Mouse (Mus musculus) heart, postnatal 0 days (tissue): ENCODE data around the gene Abcc8. TPM values are rescaled to one million over a fixed set of nuclear protein-coding genes. Genes with fewer than 3 reads are reported as not detected.

Experiments used
- ATAC-seq: fragments of 200-750 bp; cut with Nextera tagmentation; 2 replicates; pipeline ENCODE4 v1.8.0; 2017; ENCODE audit warnings: low read depth, moderate number of reproducible peaks, moderate library complexity; ENCODE audit not compliant: insufficient read depth
- DNase-seq: peaks from one replicate; pipeline ENCODE4 v3.0.0-alpha.2; 2016; ENCODE audit warnings: low spot score
- H3K27ac ChIP-seq: fragments of 300-500 bp; sonication (generic); 2 replicates; pipeline ENCODE4 v1.5.1; 2014; ENCODE audit warnings: low read depth, mild to moderate bottlenecking
- H3K27me3 ChIP-seq: fragments of 300-500 bp; sonication (generic); 2 replicates; pipeline ENCODE4 v1.6.1; 2014; ENCODE audit warnings: low read length, mixed read lengths; ENCODE audit not compliant: control insufficient read depth, insufficient read depth
- H3K36me3 ChIP-seq: fragments of 300-500 bp; sonication (generic); replicated peaks from 2 replicates; pipeline ENCODE4 v1.6.1; 2014; ENCODE audit warnings: low read length, mixed read lengths; ENCODE audit not compliant: control insufficient read depth, insufficient read depth
- H3K4me1 ChIP-seq: fragments of 300-500 bp; sonication (generic); 2 replicates; pipeline ENCODE4 v1.6.1; 2014; ENCODE audit warnings: antibody characterized with exemption; ENCODE audit not compliant: control insufficient read depth, insufficient read depth
- H3K4me2 ChIP-seq: fragments of 300-500 bp; sonication (generic); 2 replicates; pipeline ENCODE4 v1.6.1; 2014; ENCODE audit warnings: low read depth, mild to moderate bottlenecking, low read length, moderate library complexity
- H3K4me3 ChIP-seq: fragments of 300-500 bp; sonication (generic); 2 replicates; pipeline ENCODE4 v1.5.1; 2014; ENCODE audit warnings: low read depth, low read length
- H3K9ac ChIP-seq: fragments of 300-500 bp; sonication (generic); replicated peaks from 2 replicates; pipeline ENCODE4 v1.6.1; 2014; ENCODE audit warnings: low read depth, low read length, mixed read lengths
- H3K9me3 ChIP-seq: fragments of 300-500 bp; sonication (generic); replicated peaks from 2 replicates; pipeline ENCODE4 v1.6.1; 2016; ENCODE audit warnings: low read length; ENCODE audit not compliant: control insufficient read depth
- CTCF ChIP-seq: IDR thresholded peaks from 2 replicates; pipeline ENCODE4 v1.5.1; 2016; ENCODE audit warnings: antibody characterized with exemption, control low read depth, low read depth
- EP300 ChIP-seq: IDR thresholded peaks from 2 replicates; pipeline ENCODE4 v1.6.1; 2016; ENCODE audit warnings: antibody characterized with exemption, low read depth
- WGBS: fragments of 180-500 bp; shearing (Covaris S2); extraction: QIAGEN DNeasy Blood & Tissue Kit; methylation state at CpG from one replicate; pipeline ENCODE4 v1.1.7; 2014; 5-methylcytosine and 5-hydroxymethylcytosine counted together
- polyA plus RNA-seq: library from polyadenylated mRNA; unstranded; fragments of >200 nt; fragmentation: Nextera tagmentation; extraction: Ambion mirVana; gene quantifications from 2 replicates; pipeline ENCODE4 v1.2.1, GENCODE M21; 2015
- total RNA-seq: library from RNA; depleted of rRNA; stranded (reverse); fragments of >200 nt; gene quantifications from 2 replicates; pipeline ENCODE4 v1.2.3, GENCODE M21; 2014; ENCODE audit warnings: low replicate concordance

Gene Abcc8
- total and polyA plus RNA-seq, 2 experiments from 2014 or later = 29.6 to 46.7 TPM

DNA sequence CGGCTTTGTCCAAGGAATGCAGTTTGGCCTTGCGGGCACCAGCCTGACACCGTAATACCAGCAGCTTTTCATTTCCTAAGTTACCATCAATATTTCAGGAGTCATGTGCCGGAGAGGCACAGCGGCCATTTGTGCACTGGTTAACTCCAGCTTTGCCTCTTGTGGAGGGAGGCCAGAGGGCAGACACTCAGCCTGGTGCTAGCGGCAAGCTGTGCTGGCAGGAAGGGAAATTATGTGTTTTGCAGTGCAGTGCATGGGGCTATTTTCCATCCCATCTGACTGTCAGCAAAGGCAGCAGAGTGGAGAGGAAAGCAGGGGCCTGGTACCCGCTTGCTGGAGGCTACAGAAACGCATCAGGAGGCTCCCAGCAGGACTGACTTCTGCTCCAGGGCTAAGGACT, 35.8 kb downstream of the Abcc8 start:
- Histone ChIP-seq H3K9ac (no peak overlapping the region), H3K4me1 (peaks cover 7% of the 10 kb centered on the region; the same call in 1 of the 2 replicates), H3K4me2 (no peak overlapping the region), H3K9me3 (no peaks in the 10 kb centered on the region), H3K27ac (no peak overlapping the region), H3K27me3 (no peaks in the 10 kb centered on the region), H3K36me3 (no peaks in the 10 kb centered on the region), H3K4me3 (no peak overlapping the region)
- TF ChIP-seq EP300 = no peak
- no peak for TF ChIP-seq CTCF
- 82% methylated on average over 8 of the region's 8 CpGs for WGBS
- ATAC-seq (no peak), DNase-seq (no peak)

DNA sequence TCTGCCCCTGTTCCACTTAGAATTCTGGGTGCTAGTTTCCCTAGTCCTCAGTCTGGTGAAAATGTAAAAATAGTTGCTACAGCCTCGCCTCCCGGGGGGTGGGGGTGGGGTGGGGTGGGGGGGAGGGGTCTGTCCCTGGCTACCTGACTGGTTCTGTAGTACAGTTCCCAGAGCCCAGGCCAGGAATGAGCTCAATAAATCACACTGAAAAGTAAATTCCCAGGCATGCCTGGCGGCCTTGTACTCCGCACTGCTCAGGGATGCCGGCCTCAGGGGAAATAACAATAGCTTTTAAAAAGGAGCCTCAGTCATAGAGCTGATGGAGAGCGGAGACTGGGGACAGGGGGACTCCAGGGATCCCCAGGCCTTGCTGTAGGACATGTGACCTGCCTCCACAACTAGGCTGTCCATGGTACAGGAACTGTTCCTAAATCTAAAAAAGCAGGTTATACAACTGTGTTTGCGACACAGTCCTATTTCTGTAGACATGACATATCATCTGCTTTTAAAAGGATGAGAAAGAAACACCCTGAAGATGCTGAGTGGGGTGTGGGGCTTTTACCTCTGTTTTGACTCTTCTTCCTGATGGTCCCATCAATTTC, 41.4 kb downstream of the Abcc8 start:
- Histone ChIP-seq H3K4me1 (peaks cover 6% of the 10 kb centered on the region; the same call in 1 of the 2 replicates), H3K27ac (no peak overlapping the region), H3K4me2 (no peak overlapping the region), H3K9me3 (no peaks in the 10 kb centered on the region), H3K9ac (no peak overlapping the region), H3K27me3 (no peaks in the 10 kb centered on the region), H3K4me3 (no peak overlapping the region), H3K36me3 (0 out of 2 replicates have a peak, but pooled peaks cover 7% of the 10 kb centered on the region)
- DNase-seq = no peak
- 53% methylated on average over 7 of the region's 7 CpGs for WGBS
- ATAC-seq = no peak
- no peak for TF ChIP-seq EP300
- no peak for TF ChIP-seq CTCF

DNA sequence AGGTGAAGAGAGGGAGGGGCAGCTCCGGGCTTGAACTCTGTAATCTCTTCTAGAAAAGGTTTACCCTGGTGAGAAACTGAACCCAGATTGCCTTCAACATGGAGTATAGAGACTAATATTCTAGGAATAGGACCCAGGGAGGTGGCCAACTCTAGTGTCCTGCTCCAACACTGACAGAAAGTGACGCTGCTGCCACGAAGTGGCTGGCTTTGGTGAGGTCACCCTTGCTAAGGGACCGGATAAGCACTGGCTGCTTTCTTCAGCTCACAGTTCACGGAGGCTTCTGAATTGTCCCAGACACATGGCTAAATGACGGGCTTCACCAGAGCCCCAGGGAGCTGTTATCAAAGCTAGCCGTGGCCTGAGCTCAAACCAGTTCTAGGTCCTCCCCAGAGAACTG, 46.0 kb downstream of the Abcc8 start:
- no peaks in the 10 kb centered on the region for H3K9me3 ChIP-seq
- H3K36me3 ChIP-seq = 0 out of 2 replicates have a peak, but pooled peaks cover 7% of the 10 kb centered on the region
- H3K4me1 ChIP-seq = peaks cover 6% of the 10 kb centered on the region; the same call in 1 of the 2 replicates
- peak; percentile 83 for DNase-seq
- no peak overlapping the region for H3K4me2 ChIP-seq
- H3K4me3 ChIP-seq = no peak overlapping the region
- WGBS = 6% methylated on average over 7 of the region's 7 CpGs
- TF ChIP-seq CTCF (peak; percentile 43), EP300 (no peak)
- peak; percentile 86 for ATAC-seq
- no peak overlapping the region for H3K27ac ChIP-seq
- no peak overlapping the region for H3K9ac ChIP-seq
- peaks cover 4% of the 10 kb centered on the region; the same call in 1 of the 2 replicates for H3K27me3 ChIP-seq

GRCm38 (mm10) chr7:46132229-46132628, 47.6 kb downstream of the Abcc8 start:
- no peak overlapping the region for H3K4me3 ChIP-seq
- H3K4me1 ChIP-seq = peaks cover 6% of the 10 kb centered on the region; the same call in 1 of the 2 replicates
- no peak overlapping the region for H3K4me2 ChIP-seq
- ATAC-seq (no peak), DNase-seq (no peak)
- 0 out of 2 replicates have a peak, but pooled peaks cover 7% of the 10 kb centered on the region for H3K36me3 ChIP-seq
- no peak overlapping the region for H3K9ac ChIP-seq
- peaks cover 4% of the 10 kb centered on the region; the same call in 1 of the 2 replicates for H3K27me3 ChIP-seq
- WGBS = 85% methylated on average over 12 of the region's 12 CpGs
- H3K9me3 ChIP-seq = no peaks in the 10 kb centered on the region
- no peak overlapping the region for H3K27ac ChIP-seq
- TF ChIP-seq CTCF = no peak
- TF ChIP-seq EP300 = no peak

GRCm38 (mm10) chr7:46131806-46132205, 48.0 kb downstream of the Abcc8 start:
- WGBS = 59% methylated on average over 8 of the region's 8 CpGs

More at GRCm38 (mm10) chr7:46131806-46132205, 48.0 kb downstream of the Abcc8 start:
- H3K27ac ChIP-seq = no peak overlapping the region
- no peak for DNase-seq
- no peak overlapping the region for H3K9ac ChIP-seq
- no peak overlapping the region for H3K4me3 ChIP-seq
- no peak for TF ChIP-seq EP300
- no peak for TF ChIP-seq CTCF
- H3K9me3 ChIP-seq = no peaks in the 10 kb centered on the region
- peaks cover 4% of the 10 kb centered on the region; the same call in 1 of the 2 replicates for H3K27me3 ChIP-seq
- H3K4me2 ChIP-seq = no peak overlapping the region
- ATAC-seq = no peak
- peaks cover 6% of the 10 kb centered on the region; the same call in 1 of the 2 replicates for H3K4me1 ChIP-seq
- H3K36me3 ChIP-seq = 0 out of 2 replicates have a peak, but pooled peaks cover 7% of the 10 kb centered on the region
